In genomic region chr7:118491431-118492147, GRCm38 (mm10) we compare ENCODE assay signal across 8 mouse cellular contexts. TPM values are rescaled to one million over a fixed set of nuclear protein-coding genes. Genes with fewer than 3 reads are reported as not detected.
DNase-seq lines count a peak whose midpoint lies in the region; ATAC-seq and TF ChIP-seq lines count a peak whose summit lies in the region.

Gene Itpripl2, minus strand, starts transcription at chr7:118491975.

- H3K9ac ChIP-seq in hindbrain, postnatal 0 days (replicated peaks; ENCODE audit: low read length), result peak within 1 kb of the TSS; percentile 52
- peak within 1 kb of the TSS; percentile 90 for H3K9ac ChIP-seq in limb, embryonic 12.5 days (replicated peaks)
- peak within 1 kb of the TSS; percentile 83 for H3K9ac ChIP-seq in midbrain, embryonic 11.5 days (ENCODE audit: low read length)

- peak; percentile 89 for DNase-seq in NIH3T3 (ENCODE audit: low read depth)
- peak; percentile 89 for DNase-seq in gastrocnemius, postnatal 14 days
- peak; percentile 33 for DNase-seq in hindbrain, postnatal 0 days (ENCODE audit: low spot score)
- peak; percentile 96 for DNase-seq in midbrain, embryonic 11.5 days (ENCODE audit: low spot score, missing footprints)
- DNase-seq in skeletal muscle tissue, adult 2 months (ENCODE audit: low read depth, low spot score), result peak; percentile 75
- no peak for DNase-seq in cerebellum, adult 11-12 months

- under 1% methylated on average over 49 of the region's 55 CpGs for WGBS in hindbrain, postnatal 0 days
- under 1% methylated on average over 55 of the region's 55 CpGs for WGBS in limb, embryonic 12.5 days
- under 1% methylated on average over 55 of the region's 55 CpGs for WGBS in midbrain, embryonic 11.5 days

- peak within 1 kb of the TSS; percentile 91 for H3K27ac ChIP-seq in brown adipose tissue, adult 24 weeks (replicated peaks; ENCODE audit: low read depth, low read length)
- H3K27ac ChIP-seq in hindbrain, postnatal 0 days, result peak within 1 kb of the TSS; percentile 18; the same call in 1 of the 2 replicates
- peak within 1 kb of the TSS; percentile 84 for H3K27ac ChIP-seq in limb, embryonic 12.5 days
- H3K27ac ChIP-seq in midbrain, embryonic 11.5 days (ENCODE audit: low read depth, low read length), result no peak within 1 kb of the TSS

- H3K36me3 ChIP-seq in hindbrain, postnatal 0 days (ENCODE audit: insufficient read depth, low read length), result no peaks in the 10 kb centered on the region
- peaks cover 16% of the 10 kb centered on the region for H3K36me3 ChIP-seq in limb, embryonic 12.5 days
- H3K36me3 ChIP-seq in midbrain, embryonic 11.5 days (ENCODE audit: control insufficient read depth, insufficient read depth, low read length), result no peaks in the 10 kb centered on the region

- peaks cover 21% of the 10 kb centered on the region for H3K27me3 ChIP-seq in hindbrain, postnatal 0 days (ENCODE audit: insufficient read depth, low read length)
- H3K27me3 ChIP-seq in limb, embryonic 12.5 days, result peaks cover 25% of the 10 kb centered on the region
- H3K27me3 ChIP-seq in midbrain, embryonic 11.5 days (ENCODE audit: control insufficient read depth, insufficient read depth, low read length), result peaks cover 34% of the 10 kb centered on the region

- TF ChIP-seq CTCF in hindbrain, postnatal 0 days (IDR thresholded peaks at IDR 0.05; ENCODE audit: low read depth), result no peak

- H3K9me3 ChIP-seq in hindbrain, postnatal 0 days (ENCODE audit: low read length), result no peaks in the 10 kb centered on the region
- H3K9me3 ChIP-seq in limb, embryonic 12.5 days, result no peaks in the 10 kb centered on the region
- no peaks in the 10 kb centered on the region for H3K9me3 ChIP-seq in midbrain, embryonic 11.5 days (ENCODE audit: control insufficient read depth, low read length)

- peak within 1 kb of the TSS; percentile 77 for H3K4me3 ChIP-seq in brown adipose tissue, adult 24 weeks (ENCODE audit: insufficient read depth, low read depth, low read length)
- H3K4me3 ChIP-seq in hindbrain, postnatal 0 days (ENCODE audit: low read length), result peak within 1 kb of the TSS; percentile 42
- H3K4me3 ChIP-seq in limb, embryonic 12.5 days (replicated peaks), result peak within 1 kb of the TSS; percentile 75
- peak within 1 kb of the TSS; percentile 55 for H3K4me3 ChIP-seq in midbrain, embryonic 11.5 days (ENCODE audit: low read depth, low read length)

- ATAC-seq in hindbrain, postnatal 0 days, result peak; percentile 70
- peak; percentile 82 for ATAC-seq in limb, embryonic 12.5 days (ENCODE audit: insufficient number of reproducible peaks, insufficient read depth, low FRiP score, low TSS enrichment, low read depth)
- peak; percentile 88 for ATAC-seq in midbrain, embryonic 11.5 days (ENCODE audit: low FRiP score)

- intact Hi-C loops in gastrocnemius, postnatal 14 days (cut with DNase I; ENCODE audit: low total_unique reads), result no loop called here

- H3K4me2 ChIP-seq in hindbrain, postnatal 0 days (ENCODE audit: low read depth, low read length), result peak within 1 kb of the TSS; percentile 64
- peak within 1 kb of the TSS; percentile 87 for H3K4me2 ChIP-seq in limb, embryonic 12.5 days
- H3K4me2 ChIP-seq in midbrain, embryonic 11.5 days, result peak within 1 kb of the TSS; percentile 79

- H3K4me1 ChIP-seq in brown adipose tissue, adult 24 weeks (ENCODE audit: control insufficient read depth, insufficient read depth, insufficient read length, low read length), result peaks cover 15% of the 10 kb centered on the region
- peaks cover 3% of the 10 kb centered on the region; the same call in 1 of the 2 replicates for H3K4me1 ChIP-seq in hindbrain, postnatal 0 days (ENCODE audit: insufficient read depth, low read length)
- peaks cover 43% of the 10 kb centered on the region for H3K4me1 ChIP-seq in limb, embryonic 12.5 days (replicated peaks)
- H3K4me1 ChIP-seq in midbrain, embryonic 11.5 days (ENCODE audit: control insufficient read depth, insufficient read depth, low read length), result 0 out of 2 replicates have a peak, but pooled peaks cover 4% of the 10 kb centered on the region

RNA-seq across cellular contexts. Expression of gene Itpripl2, which starts in this region (rescaled TPM):
- polyA plus RNA-seq in brown adipose tissue, adult 24 weeks (2012; ENCODE audit: insufficient read depth, insufficient read length, missing spikeins), result 7.4 and 7.8 TPM in 2 replicates
- total RNA-seq in gastrocnemius, postnatal 14 days (2021), result 10 to 100 TPM; 17.3 to 18.7 TPM
- total RNA-seq in hindbrain, postnatal 0 days (2014; rRNA removed), result 4.5 and 6.1 TPM in 2 replicates
- polyA plus RNA-seq in hindbrain, postnatal 0 days (2015; fragmentation: Nextera tagmentation; extraction: Ambion mirVana), result 0.66 and 0.73 TPM in 2 replicates
- 4.6 and 5.0 TPM in 2 replicates for polyA plus RNA-seq in limb, embryonic 12.5 days (2016; fragmentation: Nextera tagmentation; extraction: Ambion mirVana)
- polyA plus RNA-seq in midbrain, embryonic 11.5 days (2014; fragmentation: Nextera tagmentation; extraction: Ambion mirVana), result 0.72 and 0.77 TPM in 2 replicates

Comparison
In these comparisons a context has a peak if more than half of its experiments do, and no peak if none do; other contexts are left out.
1. Peak in DNase-seq, ATAC-seq, H3K4me3 ChIP-seq, H3K9ac ChIP-seq and H3K4me2 ChIP-seq in midbrain, embryonic 11.5 days; RNA of the gene not detected or under 1 TPM.